Comparison of ENCODE assay signal across 17 mouse cellular contexts in genomic region chr9:65556349-65556748, GRCm38 (mm10). TPM values are rescaled to one million over a fixed set of nuclear protein-coding genes. Genes with fewer than 3 reads are reported as not detected.
"Had no signal": no experiment of that assay in that cellular context is flagged by ENCODE, and none has a peak within 500 bp of the region (broad histone marks: within the 10 kb centered on the region; RNA-seq: fewer than 3 reads in every experiment).

No protein-coding gene starts in this region.

- DNase-seq: kidney, adult 8-10 months; kidney, postnatal 25 days; left cerebral cortex, postnatal 4 days; lung, adult 2 months; lung, postnatal 36 days; spleen, adult 18-20 months; thymus, postnatal 4 days had no signal

- ATAC-seq: intestine, postnatal 0 days; lung, postnatal 0 days; midbrain, embryonic 15.5 days had no signal

- H3K27ac ChIP-seq: midbrain, embryonic 10.5 days; midbrain, embryonic 15.5 days; neural tube, embryonic 12.5 days had no signal

- H3K27me3 ChIP-seq: midbrain, embryonic 15.5 days; neural tube, embryonic 12.5 days; stomach, embryonic 15.5 days had no signal

- H3K9ac ChIP-seq: midbrain, embryonic 15.5 days; neural tube, embryonic 12.5 days; stomach, embryonic 15.5 days had no signal

- H3K36me3 ChIP-seq: midbrain, embryonic 15.5 days had no signal

- H3K4me3 ChIP-seq: midbrain, embryonic 10.5 days; midbrain, embryonic 15.5 days; neural tube, embryonic 12.5 days; stomach, embryonic 15.5 days had no signal

- H3K4me2 ChIP-seq: midbrain, embryonic 15.5 days; neural tube, embryonic 12.5 days; stomach, embryonic 15.5 days had no signal

- H3K9me3 ChIP-seq: midbrain, embryonic 10.5 days; midbrain, embryonic 15.5 days; neural tube, embryonic 12.5 days; stomach, embryonic 15.5 days had no signal

RNA-seq across cellular contexts. Expression of gene Pif1, which starts 30.6 kb away (rescaled TPM):
- total RNA-seq: monocyte, adult 5-6 weeks; neutrophil, adult 5-6 weeks had no signal

RNA-seq across cellular contexts. Expression of gene Ankdd1a, which starts 36.4 kb away (rescaled TPM):
- total RNA-seq: megakaryocyte, adult 5-6 weeks had no signal
- polyA plus RNA-seq: intestine, postnatal 0 days; kidney, embryonic 16.5 days; lung, postnatal 0 days; midbrain, embryonic 10.5 days had no signal
